Mouse (Mus musculus): Measurements from ENCODE around the gene Ankrd34c. TPM values are rescaled to one million over a fixed set of nuclear protein-coding genes. Genes with fewer than 3 reads are reported as not detected.

Ankrd34c gene
- polyA plus RNA-seq (2015; fragmentation: Nextera tagmentation; extraction: Ambion mirVana) = not detected in 2 replicates

DNA sequence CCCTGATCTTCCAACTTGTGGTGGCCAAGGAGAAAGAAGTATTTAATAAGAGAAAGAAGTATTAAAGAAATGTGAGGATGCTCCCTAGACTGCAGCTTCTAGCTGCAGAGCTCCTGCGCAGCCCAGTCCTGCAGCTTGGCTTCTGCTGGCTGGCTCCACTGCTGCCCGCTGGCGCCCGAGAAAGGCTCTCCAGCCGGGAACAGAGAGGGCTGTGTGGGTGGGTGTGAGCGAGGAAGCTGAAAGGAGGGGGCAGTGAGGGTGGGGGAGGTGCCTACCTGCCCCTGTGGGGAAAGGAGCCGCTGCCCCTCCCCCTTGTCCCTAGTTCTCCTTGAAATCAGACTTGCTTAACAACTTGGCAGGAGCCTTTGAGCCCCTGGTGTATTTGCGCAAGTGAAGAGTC is at the start of gene Ankrd34c:
Gene Ankrd34c, minus strand, starts transcription at position 181 of the 400 bp plus-strand sequence.

DNA sequence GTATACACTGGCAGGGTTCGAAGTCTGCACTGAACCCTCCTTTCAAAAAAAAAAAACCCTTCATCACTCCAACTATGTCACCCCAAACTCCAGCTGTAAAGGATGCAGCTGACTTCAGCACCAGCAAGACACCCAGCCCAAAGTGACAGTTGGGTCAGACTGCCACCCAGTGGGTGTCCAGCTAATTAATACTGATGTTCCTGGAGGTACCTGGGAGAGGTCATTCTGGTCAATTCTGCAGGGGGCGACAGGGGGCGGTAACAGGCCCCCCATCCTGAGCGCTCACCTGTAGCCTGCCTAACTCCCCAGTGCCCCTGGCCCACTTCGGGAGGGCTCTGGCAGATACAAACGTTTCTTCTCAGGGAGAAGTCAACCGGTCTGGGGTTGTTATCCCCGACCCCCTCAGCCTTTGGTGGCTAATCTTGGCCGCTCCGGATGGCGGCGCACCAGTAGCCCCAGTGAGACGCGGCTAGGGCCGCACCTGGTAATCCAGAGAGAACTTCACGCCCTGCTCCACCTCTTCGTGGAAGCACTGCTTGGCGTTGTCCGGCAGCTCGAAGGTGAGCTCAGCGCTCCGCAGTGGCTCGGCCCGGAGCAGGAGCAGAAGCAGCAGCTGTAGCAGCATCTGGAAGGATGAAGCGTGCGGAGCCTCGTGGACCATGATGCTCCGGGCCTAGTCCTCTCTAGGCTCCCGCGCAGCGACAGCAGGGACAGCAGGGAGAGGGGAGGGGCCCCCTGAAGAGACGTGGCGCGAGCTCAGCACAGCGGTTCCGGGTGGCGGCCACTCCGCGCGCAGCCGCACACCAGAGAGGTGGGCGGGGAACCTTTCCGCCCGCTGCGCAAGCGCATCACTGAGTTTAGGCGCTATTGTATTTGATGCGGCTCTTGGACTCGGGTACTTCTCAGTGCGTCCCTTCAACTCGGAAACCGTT is 33.7 kb downstream of the Ankrd34c start, which contains the start of gene Tmed3:
Gene Tmed3, minus strand, starts transcription at position 804 of the 932 bp plus-strand sequence.

Other genes with a start within 250 kb of the Ankrd34c start
- gene Minar1, start 115.3 kb downstream of the Ankrd34c start, polyA plus RNA-seq (2015; fragmentation: Nextera tagmentation; extraction: Ambion mirVana) = 0.19 TPM in 1 of 2 replicates, not detected in the other
- gene Tmed3, start 33.4 kb downstream of the Ankrd34c start, polyA plus RNA-seq (2015; fragmentation: Nextera tagmentation; extraction: Ambion mirVana) = 133 and 143 TPM in 2 replicates
- 0.20 and 0.62 TPM in 2 replicates for gene Rasgrf1, start 171.4 kb upstream of the Ankrd34c start, polyA plus RNA-seq (2015; fragmentation: Nextera tagmentation; extraction: Ambion mirVana)

Data from adrenal gland, postnatal 0 days (tissue).